Mouse (Mus musculus) liver, adult 2 months (tissue): ENCODE measurements around the gene Rbms2.
"Not testable (repeated sequence)": the region's sequence is repeated elsewhere in the genome, so short reads cannot be mapped to it uniquely, and the experiment has no call there.

ENCODE experiments used
- CTCF ChIP-seq: fragments of 200-500 bp; IDR thresholded peaks from 2 replicates; pipeline ENCODE4 v1.5.1; 2011; ENCODE audit warnings: low read depth, low read length, control low read depth
- POLR2A ChIP-seq: fragments of 200-500 bp; IDR thresholded peaks from 2 replicates; pipeline ENCODE4 v1.6.1; 2011; ENCODE audit warnings: low read length, control low read depth; ENCODE audit not compliant: insufficient read depth; ENCODE audit errors: extremely low read depth

DNA sequence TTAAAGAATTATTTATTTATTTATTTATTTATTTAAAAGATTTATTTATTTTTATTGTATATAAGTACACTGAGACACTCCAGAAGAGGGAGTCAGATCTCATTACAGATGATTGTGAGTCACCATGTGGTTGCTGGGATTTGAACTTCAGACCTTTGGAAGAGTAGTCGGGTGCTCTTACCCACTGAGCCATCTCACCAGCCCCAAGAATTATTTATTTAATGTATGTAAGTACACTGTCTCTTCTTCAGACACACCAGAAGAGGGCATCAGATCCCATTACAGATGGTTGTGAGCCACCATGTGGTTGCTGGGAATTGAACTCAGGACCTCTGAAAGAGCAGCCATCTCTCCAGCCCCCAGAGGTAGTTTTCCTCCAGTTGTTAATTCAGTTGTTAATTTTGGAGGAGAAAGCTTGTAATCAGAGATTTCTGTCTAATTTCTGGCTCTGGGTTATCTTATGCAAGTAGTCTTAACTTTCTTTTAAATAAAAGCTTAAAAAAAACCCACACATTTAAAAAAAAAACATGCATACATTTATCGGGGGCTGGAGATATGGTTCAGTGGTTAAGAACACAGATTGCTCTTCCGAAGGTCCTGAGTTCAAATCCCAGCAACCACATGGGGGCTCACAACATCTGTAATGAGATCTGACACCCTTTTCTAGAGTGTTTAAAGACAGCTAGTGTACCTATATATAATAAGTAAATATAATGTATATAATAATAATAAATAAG lies 12.1 kb upstream of the Rbms2 start:
- TF ChIP-seq CTCF, POLR2A: not testable (repeated sequence)
